Mouse (Mus musculus): ENCODE results near the gene Gmfg. TPM values are rescaled to one million over a fixed set of nuclear protein-coding genes. Genes with fewer than 3 reads are reported as not detected.

The Gmfg gene
- polyA plus RNA-seq, 1 experiment from 2014 or later, result 3.5 TPM

- Histone ChIP-seq H3K27me3 (ENCODE audit: control insufficient read depth, insufficient read depth, low read depth, low read length) (peaks cover 2% of the 10 kb centered on the region; the same call in 1 of the 2 replicates), H3K27ac (ENCODE audit: low read length) (no peak overlapping the region), H3K36me3 (ENCODE audit: control insufficient read depth, insufficient read depth, low read length) (no peaks in the 10 kb centered on the region), H3K9ac (ENCODE audit: low read depth, low read length) (no peak overlapping the region), H3K4me1 (ENCODE audit: control insufficient read depth, insufficient read depth, low read length) (peaks cover 6% of the 10 kb centered on the region; the same call in 1 of the 2 replicates), H3K4me3 (ENCODE audit: low read depth, low read length) (no peak overlapping the region), H3K4me2 (ENCODE audit: low read length) (no peak overlapping the region; the same call in none of the 2 replicates), H3K9me3 (replicated peaks; ENCODE audit: control insufficient read depth, low read length, poor library complexity, severe bottlenecking) (no peaks in the 10 kb centered on the region)
- no peak for ATAC-seq
- WGBS, result 3% methylated on average over 10 of the region's 10 CpGs
Observed at GRCm38 (mm10) chr7:28490410-28490809, 53.2 kb downstream of the Gmfg start.

GRCm38 (mm10) chr7:28490903-28491302 is 53.7 kb downstream of the Gmfg start:
- no peak for ATAC-seq
- peaks cover 6% of the 10 kb centered on the region; the same call in 1 of the 2 replicates for H3K4me1 ChIP-seq (ENCODE audit: control insufficient read depth, insufficient read depth, low read length)

GRCm38 (mm10) chr7:28492310-28492709 is 55.1 kb downstream of the Gmfg start:
- Histone ChIP-seq H3K9me3 (replicated peaks; ENCODE audit: control insufficient read depth, low read length, poor library complexity, severe bottlenecking) (no peaks in the 10 kb centered on the region), H3K27me3 (ENCODE audit: control insufficient read depth, insufficient read depth, low read depth, low read length) (peaks cover under 1% of the 10 kb centered on the region; the same call in 1 of the 2 replicates), H3K9ac (ENCODE audit: low read depth, low read length) (no peak overlapping the region), H3K27ac (ENCODE audit: low read length) (no peak overlapping the region), H3K36me3 (ENCODE audit: control insufficient read depth, insufficient read depth, low read length) (no peaks in the 10 kb centered on the region), H3K4me2 (ENCODE audit: low read length) (no peak overlapping the region), H3K4me3 (ENCODE audit: low read depth, low read length) (no peak overlapping the region), H3K4me1 (ENCODE audit: control insufficient read depth, insufficient read depth, low read length) (peaks cover 6% of the 10 kb centered on the region; the same call in 1 of the 2 replicates)
- WGBS, result 85% methylated on average over 8 of the region's 8 CpGs
- ATAC-seq, result no peak

More at GRCm38 (mm10) chr7:28490903-28491302, 53.7 kb downstream of the Gmfg start:
- 34% methylated on average over 14 of the region's 14 CpGs for WGBS
- no peaks in the 10 kb centered on the region for H3K9me3 ChIP-seq (replicated peaks; ENCODE audit: control insufficient read depth, low read length, poor library complexity, severe bottlenecking)
- H3K9ac ChIP-seq (ENCODE audit: low read depth, low read length), result no peak overlapping the region
- H3K36me3 ChIP-seq (ENCODE audit: control insufficient read depth, insufficient read depth, low read length), result no peaks in the 10 kb centered on the region
- H3K27me3 ChIP-seq (ENCODE audit: control insufficient read depth, insufficient read depth, low read depth, low read length), result peaks cover 2% of the 10 kb centered on the region; the same call in 1 of the 2 replicates
- no peak overlapping the region for H3K27ac ChIP-seq (ENCODE audit: low read length)
- no peak overlapping the region; the same call in 1 of the 2 replicates for H3K4me2 ChIP-seq (ENCODE audit: low read length)
- H3K4me3 ChIP-seq (ENCODE audit: low read depth, low read length), result no peak overlapping the region

GRCm38 (mm10) chr7:28495426-28495825 is 58.2 kb downstream of the Gmfg start:
- no peaks in the 10 kb centered on the region for H3K9me3 ChIP-seq (replicated peaks; ENCODE audit: control insufficient read depth, low read length, poor library complexity, severe bottlenecking)
- H3K9ac ChIP-seq (ENCODE audit: low read depth, low read length), result no peak overlapping the region
- no peak overlapping the region; the same call in 1 of the 2 replicates for H3K27ac ChIP-seq (ENCODE audit: low read length)
- no peaks in the 10 kb centered on the region for H3K4me1 ChIP-seq (ENCODE audit: control insufficient read depth, insufficient read depth, low read length)
- 25% methylated on average over 11 of the region's 11 CpGs for WGBS
- no peaks in the 10 kb centered on the region for H3K36me3 ChIP-seq (ENCODE audit: control insufficient read depth, insufficient read depth, low read length)
- peak; percentile 32; the same call in 1 of the 2 replicates for ATAC-seq
- H3K4me3 ChIP-seq (ENCODE audit: low read depth, low read length), result no peak overlapping the region
- no peaks in the 10 kb centered on the region for H3K27me3 ChIP-seq (ENCODE audit: control insufficient read depth, insufficient read depth, low read depth, low read length)
- H3K4me2 ChIP-seq (ENCODE audit: low read length), result no peak overlapping the region

Other genes with a start within 250 kb of the Gmfg start
- 3.5 and 4.3 TPM in 2 replicates for gene Eid2, start 169.6 kb upstream of the Gmfg start, polyA plus RNA-seq (2015; fragmentation: Nextera tagmentation; extraction: Ambion mirVana)
- gene Eid2b, start 159.7 kb upstream of the Gmfg start, polyA plus RNA-seq (2015; fragmentation: Nextera tagmentation; extraction: Ambion mirVana), result 44.2 and 44.8 TPM in 2 replicates
- 1.2 TPM in 2 replicates for gene Selenov, start 146.3 kb upstream of the Gmfg start, polyA plus RNA-seq (2015; fragmentation: Nextera tagmentation; extraction: Ambion mirVana)
- 16.3 and 16.5 TPM in 2 replicates for gene Dll3, start 135.2 kb upstream of the Gmfg start, polyA plus RNA-seq (2015; fragmentation: Nextera tagmentation; extraction: Ambion mirVana)
- 119 and 123 TPM in 2 replicates for gene Timm50, start 125.4 kb upstream of the Gmfg start, polyA plus RNA-seq (2015; fragmentation: Nextera tagmentation; extraction: Ambion mirVana)
- gene Supt5, start 98.7 kb upstream of the Gmfg start, polyA plus RNA-seq (2015; fragmentation: Nextera tagmentation; extraction: Ambion mirVana), result 108 and 111 TPM in 2 replicates
- gene Rps16, start 86.8 kb upstream of the Gmfg start, polyA plus RNA-seq (2015; fragmentation: Nextera tagmentation; extraction: Ambion mirVana), result 414 and 435 TPM in 2 replicates
- 22.9 and 23.1 TPM in 2 replicates for gene Plekhg2, start 64.8 kb upstream of the Gmfg start, polyA plus RNA-seq (2015; fragmentation: Nextera tagmentation; extraction: Ambion mirVana)
- 2.9 and 3.3 TPM in 2 replicates for gene Zfp36, start 57.2 kb upstream of the Gmfg start, polyA plus RNA-seq (2015; fragmentation: Nextera tagmentation; extraction: Ambion mirVana)
- gene Med29, start 44.7 kb upstream of the Gmfg start, polyA plus RNA-seq (2015; fragmentation: Nextera tagmentation; extraction: Ambion mirVana), result 39.6 and 40.3 TPM in 2 replicates
- 96.1 and 109 TPM in 2 replicates for gene Paf1, start 44.5 kb upstream of the Gmfg start, polyA plus RNA-seq (2015; fragmentation: Nextera tagmentation; extraction: Ambion mirVana)
- 13.9 and 15.0 TPM in 2 replicates for gene Lrfn1, start 14.5 kb downstream of the Gmfg start, polyA plus RNA-seq (2015; fragmentation: Nextera tagmentation; extraction: Ambion mirVana)
- gene Ifnl2, start 73.0 kb downstream of the Gmfg start, polyA plus RNA-seq (2015; fragmentation: Nextera tagmentation; extraction: Ambion mirVana), result not detected in 2 replicates
- gene Ifnl3, start 85.4 kb downstream of the Gmfg start, polyA plus RNA-seq (2015; fragmentation: Nextera tagmentation; extraction: Ambion mirVana), result not detected in 2 replicates
- not detected in 2 replicates for gene Sycn, start 103.4 kb downstream of the Gmfg start, polyA plus RNA-seq (2015; fragmentation: Nextera tagmentation; extraction: Ambion mirVana)
- gene Nccrp1, start 109.8 kb downstream of the Gmfg start, polyA plus RNA-seq (2015; fragmentation: Nextera tagmentation; extraction: Ambion mirVana), result 0.15 TPM in 1 of 2 replicates, not detected in the other
- 20.2 and 20.4 TPM in 2 replicates for gene Samd4b, start 160.7 kb downstream of the Gmfg start, polyA plus RNA-seq (2015; fragmentation: Nextera tagmentation; extraction: Ambion mirVana)
- 18.1 and 19.1 TPM in 2 replicates for gene Pak4, start 160.7 kb downstream of the Gmfg start, polyA plus RNA-seq (2015; fragmentation: Nextera tagmentation; extraction: Ambion mirVana)
- gene Acp7, start 193.9 kb downstream of the Gmfg start, polyA plus RNA-seq (2015; fragmentation: Nextera tagmentation; extraction: Ambion mirVana), result 0.26 TPM in 1 of 2 replicates, not detected in the other

All from midbrain, embryonic 16.5 days (tissue).